Mouse (Mus musculus) hindbrain, postnatal 0 days (tissue): ENCODE measurements at regions not wholly inside any gene's neighbourhood (a gene's known extent, or its start where the extent isn't known, plus 50 kb on each side); places are given as distances from the start of the nearest gene placed in this dataset.

Experiments used
- ATAC-seq: fragments of 200-750 bp; cut with Nextera tagmentation; 2 replicates; pipeline ENCODE4 v1.8.0; 2017; ENCODE audit warnings: mild to moderate bottlenecking, moderate TSS enrichment, moderate library complexity
- DNase-seq: peaks from one replicate; pipeline ENCODE4 v3.0.0-alpha.2; 2015; ENCODE audit warnings: low spot score
- H3K27ac ChIP-seq: fragments of 300-500 bp; sonication (generic); 2 replicates; pipeline ENCODE4 v1.5.1; 2014; ENCODE audit warnings: mild to moderate bottlenecking
- H3K27me3 ChIP-seq: fragments of 300-500 bp; sonication (generic); 2 replicates; pipeline ENCODE4 v1.6.1; 2014; ENCODE audit warnings: low read length, mixed read lengths; ENCODE audit not compliant: insufficient read depth
- H3K36me3 ChIP-seq: fragments of 300-500 bp; sonication (generic); 2 replicates; pipeline ENCODE4 v1.6.1; 2014; ENCODE audit warnings: low read length, mixed read lengths; ENCODE audit not compliant: insufficient read depth
- H3K4me1 ChIP-seq: fragments of 300-500 bp; sonication (generic); 2 replicates; pipeline ENCODE4 v1.6.1; 2014; ENCODE audit warnings: antibody characterized with exemption, low read length, mixed read lengths; ENCODE audit not compliant: insufficient read depth
- H3K4me2 ChIP-seq: fragments of 300-500 bp; sonication (generic); 2 replicates; pipeline ENCODE4 v1.6.1; 2014; ENCODE audit warnings: low read depth, mild to moderate bottlenecking, low read length, moderate library complexity, mixed read lengths
- H3K4me3 ChIP-seq: fragments of 300-500 bp; sonication (generic); 2 replicates; pipeline ENCODE4 v1.5.1; 2014; ENCODE audit warnings: low read length
- H3K9ac ChIP-seq: fragments of 300-500 bp; sonication (generic); replicated peaks from 2 replicates; pipeline ENCODE4 v1.6.1; 2014; ENCODE audit warnings: mild to moderate bottlenecking, low read length, moderate library complexity, mixed read lengths
- H3K9me3 ChIP-seq: fragments of 300-500 bp; sonication (generic); 2 replicates; pipeline ENCODE4 v1.6.1; 2016; ENCODE audit warnings: low read length, mixed read lengths
- CTCF ChIP-seq: IDR thresholded peaks from 2 replicates; pipeline ENCODE4 v1.5.1; 2016; ENCODE audit warnings: antibody characterized with exemption, control low read depth, low read depth
- WGBS: fragments of 180-500 bp; shearing (Covaris S2); extraction: QIAGEN DNeasy Blood & Tissue Kit; methylation state at CpG from one replicate; pipeline ENCODE4 v1.1.7; 2014; 5-methylcytosine and 5-hydroxymethylcytosine counted together

DNA sequence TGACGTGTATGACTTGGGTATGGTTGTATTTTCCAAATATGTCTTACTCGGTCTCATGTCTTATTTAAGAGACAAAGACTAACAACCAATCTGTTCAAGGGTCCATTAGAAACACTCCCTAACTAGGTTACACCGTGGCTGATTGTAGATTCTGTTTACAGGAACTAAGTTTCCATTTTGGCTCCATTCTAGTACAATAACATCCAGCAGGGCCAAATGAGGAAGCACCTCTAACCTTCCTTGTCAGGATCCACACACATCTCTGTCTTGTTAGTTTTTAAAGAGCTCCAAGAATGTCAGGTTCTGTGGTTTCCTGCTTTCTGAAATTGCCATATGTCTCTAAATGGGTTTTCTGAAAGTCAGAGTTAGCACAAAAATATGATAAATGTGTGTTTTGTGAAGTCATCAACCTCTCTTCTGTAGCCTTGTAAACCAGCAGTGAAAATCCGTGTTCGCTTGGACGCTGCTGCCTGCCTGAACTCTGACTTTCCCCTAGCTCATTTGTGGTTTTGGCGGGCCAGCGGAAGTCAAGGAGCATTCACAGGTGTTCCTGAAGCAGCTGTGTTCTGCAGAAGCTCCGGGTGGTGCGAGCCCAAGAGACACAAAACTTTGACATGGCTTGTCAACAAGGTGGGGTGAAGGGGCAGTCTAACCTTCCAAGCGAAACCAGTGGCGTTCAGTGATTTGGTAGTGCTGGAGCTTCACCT, 76.8 kb downstream of the Otud1 start:
- DNase-seq (no peak), ATAC-seq (no peak)
- WGBS = 85% methylated on average over 12 of the region's 12 CpGs
- H3K27ac ChIP-seq = no peak overlapping the region
- H3K9me3 ChIP-seq = no peaks in the 10 kb centered on the region
- H3K4me2 ChIP-seq = no peak overlapping the region
- H3K4me3 ChIP-seq = no peak overlapping the region
- no peak overlapping the region for H3K9ac ChIP-seq
- TF ChIP-seq CTCF = no peak
- no peaks in the 10 kb centered on the region for H3K36me3 ChIP-seq
- H3K27me3 ChIP-seq = no peaks in the 10 kb centered on the region
- H3K4me1 ChIP-seq = no peaks in the 10 kb centered on the region

GRCm38 (mm10) chr2:19741508-19741907, 84.0 kb downstream of the Otud1 start:
- peak; percentile 27 for TF ChIP-seq CTCF
- DNase-seq (no peak), ATAC-seq (no peak)
- Histone ChIP-seq H3K4me2 (no peak overlapping the region), H3K4me1 (no peaks in the 10 kb centered on the region), H3K9ac (no peak overlapping the region), H3K36me3 (no peaks in the 10 kb centered on the region), H3K9me3 (no peaks in the 10 kb centered on the region), H3K4me3 (no peak overlapping the region), H3K27ac (no peak overlapping the region), H3K27me3 (no peaks in the 10 kb centered on the region)

DNA sequence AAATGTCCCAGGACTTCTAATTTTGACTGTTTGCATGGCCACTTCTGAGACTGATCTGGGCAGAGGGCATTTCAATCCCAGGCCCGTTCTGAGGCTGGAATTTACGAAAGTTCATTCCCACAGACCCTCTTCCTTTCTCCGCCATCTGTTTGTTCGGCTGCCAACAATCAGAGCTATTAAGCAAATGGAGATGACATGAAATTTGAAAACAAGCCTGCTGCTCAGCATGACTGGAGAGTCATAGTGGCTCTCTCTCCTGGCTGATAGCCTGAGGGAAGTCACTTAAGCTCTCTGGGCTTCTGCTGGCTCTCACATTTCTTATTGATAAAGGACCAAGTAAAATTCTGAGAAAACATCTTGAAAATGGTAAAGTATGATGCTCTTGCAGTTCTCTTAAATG, 85.9 kb downstream of the Otud1 start:
- DNase-seq = peak; percentile 76
- WGBS = 50% methylated on average over 4 of the region's 4 CpGs
- no peak for TF ChIP-seq CTCF

DNA sequence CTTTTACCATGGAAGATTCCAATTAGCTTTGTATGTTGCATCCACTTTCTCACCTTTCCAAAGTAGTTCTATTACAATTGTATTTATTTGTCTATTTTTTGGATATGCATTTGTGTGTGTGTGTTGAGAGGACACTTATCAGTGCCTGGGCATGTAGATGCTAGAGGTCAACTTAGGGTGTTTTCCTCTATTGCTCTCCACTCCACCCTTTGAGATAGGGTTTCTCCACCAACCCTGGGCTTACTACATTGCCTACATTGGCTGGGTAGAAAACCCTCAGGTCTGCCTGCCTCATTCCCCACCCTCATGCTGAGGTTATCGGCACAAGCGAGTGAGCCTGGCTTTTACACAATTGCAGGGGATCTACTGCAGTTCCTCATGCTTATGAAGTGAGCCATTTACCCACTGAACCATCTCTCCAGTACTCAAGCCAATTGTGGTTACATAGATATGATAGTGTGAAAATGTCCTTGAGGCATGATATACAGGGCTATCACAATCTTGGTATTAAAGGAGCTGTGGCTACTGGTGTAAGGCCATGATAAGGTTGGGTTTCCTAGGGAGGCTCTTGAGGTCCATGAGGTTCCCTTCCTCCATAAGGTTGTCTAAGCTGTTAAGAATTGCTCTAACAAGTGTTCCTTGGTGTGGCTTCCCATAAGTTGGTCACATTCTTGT, 87.6 kb downstream of the Otud1 start:
- 95% methylated on average over 2 of the region's 2 CpGs for WGBS
- H3K9ac ChIP-seq = no peak overlapping the region
- no peak overlapping the region for H3K4me2 ChIP-seq
- TF ChIP-seq CTCF = no peak
- ATAC-seq (no peak), DNase-seq (no peak)
- H3K4me1 ChIP-seq = no peaks in the 10 kb centered on the region
- H3K36me3 ChIP-seq = no peaks in the 10 kb centered on the region
- H3K9me3 ChIP-seq = no peaks in the 10 kb centered on the region
- H3K27ac ChIP-seq = no peak overlapping the region
- H3K27me3 ChIP-seq = no peaks in the 10 kb centered on the region
- H3K4me3 ChIP-seq = no peak overlapping the region

More for the DNA sequence above, 85.9 kb downstream of the Otud1 start:
- Histone ChIP-seq H3K4me1 (no peaks in the 10 kb centered on the region), H3K4me2 (no peak overlapping the region), H3K27me3 (no peaks in the 10 kb centered on the region), H3K9ac (no peak overlapping the region), H3K27ac (no peak overlapping the region), H3K4me3 (no peak overlapping the region), H3K9me3 (no peaks in the 10 kb centered on the region), H3K36me3 (no peaks in the 10 kb centered on the region)
- ATAC-seq = peak; percentile 72; the same call in 1 of the 2 replicates

- no peak overlapping the region for H3K4me2 ChIP-seq
- WGBS = 84% methylated on average over 11 of the region's 11 CpGs
- H3K9ac ChIP-seq = no peak overlapping the region
- no peaks in the 10 kb centered on the region for H3K36me3 ChIP-seq
- no peak overlapping the region for H3K27ac ChIP-seq
- no peaks in the 10 kb centered on the region for H3K27me3 ChIP-seq
- DNase-seq (no peak), ATAC-seq (no peak)
- H3K4me3 ChIP-seq = no peak overlapping the region
- no peaks in the 10 kb centered on the region for H3K9me3 ChIP-seq
- H3K4me1 ChIP-seq = no peaks in the 10 kb centered on the region
- no peak for TF ChIP-seq CTCF
These were observed 95.2 kb downstream of the Otud1 start for GRCm38 (mm10) chr2:19752753-19753152.

- Histone ChIP-seq H3K36me3 (no peaks in the 10 kb centered on the region), H3K9me3 (no peaks in the 10 kb centered on the region), H3K4me1 (no peaks in the 10 kb centered on the region), H3K4me3 (no peak overlapping the region), H3K27me3 (no peaks in the 10 kb centered on the region), H3K9ac (no peak overlapping the region), H3K27ac (no peak overlapping the region), H3K4me2 (no peak overlapping the region)
- DNase-seq = no peak
- no peak for ATAC-seq
- no peak for TF ChIP-seq CTCF
These were observed 95.9 kb downstream of the Otud1 start for GRCm38 (mm10) chr2:19753479-19753878.

DNA sequence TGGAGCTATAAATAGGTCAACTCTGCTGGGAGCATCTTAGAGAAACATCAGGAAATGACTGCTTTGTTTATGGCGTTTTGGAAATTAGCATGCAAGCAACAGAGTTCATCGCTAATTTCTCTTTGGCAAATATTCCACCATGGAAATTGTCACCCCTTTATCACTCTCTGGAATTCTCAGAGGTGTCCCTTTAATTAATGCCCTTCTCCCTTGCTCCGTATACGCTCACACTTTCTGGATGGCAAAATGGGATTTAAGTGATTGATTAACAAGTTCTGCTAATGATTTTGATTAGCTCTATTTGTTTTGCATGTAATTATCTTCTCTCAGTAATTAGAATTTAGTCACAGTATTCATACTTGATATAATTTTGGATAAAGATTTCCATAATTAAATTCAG, 100.4 kb downstream of the Otud1 start:
- no peaks in the 10 kb centered on the region for H3K27me3 ChIP-seq
- no peak for TF ChIP-seq CTCF
- 40% methylated on average over 4 of the region's 4 CpGs for WGBS
- no peaks in the 10 kb centered on the region for H3K4me1 ChIP-seq
- no peak overlapping the region for H3K4me2 ChIP-seq
- H3K9me3 ChIP-seq = no peaks in the 10 kb centered on the region
- H3K36me3 ChIP-seq = no peaks in the 10 kb centered on the region
- no peak for ATAC-seq
- no peak overlapping the region for H3K27ac ChIP-seq
- peak; percentile 22 for DNase-seq
- H3K4me3 ChIP-seq = no peak overlapping the region
- no peak overlapping the region for H3K9ac ChIP-seq
